Mouse (Mus musculus) heart, embryonic 13.5 days (tissue): ENCODE results near the gene Traf6. TPM values are rescaled to one million over a fixed set of nuclear protein-coding genes. Genes with fewer than 3 reads are reported as not detected.
"Not testable (repeated sequence)": the region's sequence is repeated elsewhere in the genome, so short reads cannot be mapped to it uniquely, and the experiment has no call there.

ENCODE experiments used
- ATAC-seq: fragments of 200-750 bp; cut with Nextera tagmentation; 2 replicates; pipeline ENCODE4 v1.8.0; 2017; ENCODE audit warnings: moderate TSS enrichment; ENCODE audit not compliant: insufficient number of reproducible peaks, low FRiP score, low TSS enrichment; ENCODE audit errors: extremely low read depth
- H3K27ac ChIP-seq: fragments of 300-500 bp; sonication (generic); replicated peaks from 2 replicates; pipeline ENCODE4 v1.5.1; 2015; ENCODE audit warnings: moderate library complexity, mild to moderate bottlenecking, inconsistent platforms
- H3K27me3 ChIP-seq: fragments of 300-500 bp; sonication (generic); replicated peaks from 2 replicates; pipeline ENCODE4 v1.6.1; 2015; ENCODE audit warnings: mild to moderate bottlenecking, inconsistent platforms
- H3K36me3 ChIP-seq: fragments of 300-500 bp; sonication (generic); 2 replicates; pipeline ENCODE4 v1.6.1; 2015; ENCODE audit warnings: mild to moderate bottlenecking, inconsistent platforms
- H3K4me1 ChIP-seq: fragments of 300-500 bp; sonication (generic); 2 replicates; pipeline ENCODE4 v1.6.1; 2015; ENCODE audit warnings: inconsistent platforms
- H3K4me2 ChIP-seq: fragments of 300-500 bp; sonication (generic); 2 replicates; pipeline ENCODE4 v1.6.1; 2015; ENCODE audit warnings: inconsistent platforms, mild to moderate bottlenecking, moderate library complexity
- H3K4me3 ChIP-seq: fragments of 300-500 bp; sonication (generic); 2 replicates; pipeline ENCODE4 v1.5.1; 2015; ENCODE audit warnings: moderate library complexity, mild to moderate bottlenecking, inconsistent platforms
- H3K9ac ChIP-seq: fragments of 300-500 bp; sonication (generic); 2 replicates; pipeline ENCODE4 v1.6.1; 2015; ENCODE audit warnings: inconsistent platforms, mild to moderate bottlenecking, moderate library complexity
- H3K9me3 ChIP-seq: fragments of 300-500 bp; sonication (generic); 2 replicates; pipeline ENCODE4 v1.6.1; 2016; ENCODE audit warnings: inconsistent platforms
- WGBS: fragments of 180-500 bp; shearing (Covaris S2); methylation state at CpG from one replicate; pipeline ENCODE4 v1.1.7; 2015; ENCODE audit warnings: mixed read lengths; 5-methylcytosine and 5-hydroxymethylcytosine counted together
- polyA plus RNA-seq: library from polyadenylated mRNA; unstranded; fragments of >200 nt; fragmentation: Nextera tagmentation; extraction: Ambion mirVana; gene quantifications from 2 replicates; pipeline ENCODE4 v1.2.1, GENCODE M21; 2015

Gene Traf6
- polyA plus RNA-seq, 1 experiment from 2014 or later = 4.8 TPM

- H3K9me3 ChIP-seq = no peaks in the 10 kb centered on the region
- H3K36me3 ChIP-seq = peaks cover 13% of the 10 kb centered on the region
- no peak for ATAC-seq
- 72% methylated on average over 10 of the region's 10 CpGs for WGBS
- peaks cover 6% of the 10 kb centered on the region for H3K4me1 ChIP-seq
- no peak overlapping the region for H3K9ac ChIP-seq
- no peak overlapping the region for H3K27ac ChIP-seq
- H3K4me2 ChIP-seq = no peak overlapping the region
- no peaks in the 10 kb centered on the region for H3K27me3 ChIP-seq
- H3K4me3 ChIP-seq = no peak overlapping the region
Measured at GRCm38 (mm10) chr2:101732777-101733210, 54.6 kb downstream of the Traf6 start.

GRCm38 (mm10) chr2:101733564-101733963 lies 55.3 kb downstream of the Traf6 start:
- Histone ChIP-seq H3K36me3 (peaks cover 13% of the 10 kb centered on the region), H3K4me2 (no peak overlapping the region), H3K9ac (no peak overlapping the region), H3K9me3 (no peaks in the 10 kb centered on the region), H3K4me3 (no peak overlapping the region), H3K4me1 (peaks cover 6% of the 10 kb centered on the region), H3K27me3 (no peaks in the 10 kb centered on the region), H3K27ac (no peak overlapping the region)
- 67% methylated on average over 3 of the region's 3 CpGs for WGBS
- ATAC-seq = no peak

GRCm38 (mm10) chr2:101739914-101740313 lies 61.7 kb downstream of the Traf6 start:
- Histone ChIP-seq H3K9ac (no peak overlapping the region), H3K4me2 (no peak overlapping the region), H3K4me3 (no peak overlapping the region), H3K27ac (no peak overlapping the region), H3K27me3 (no peaks in the 10 kb centered on the region), H3K9me3 (no peaks in the 10 kb centered on the region), H3K4me1 (no peaks in the 10 kb centered on the region), H3K36me3 (0 out of 2 replicates have a peak, but pooled peaks cover 3% of the 10 kb centered on the region)
- WGBS = 57% methylated on average over 5 of the region's 5 CpGs
- no peak for ATAC-seq

- Histone ChIP-seq H3K4me3 (no peak overlapping the region), H3K9me3 (no peaks in the 10 kb centered on the region), H3K4me1 (peaks cover 5% of the 10 kb centered on the region; the same call in 1 of the 2 replicates), H3K27ac (no peak overlapping the region), H3K9ac (no peak overlapping the region), H3K27me3 (no peaks in the 10 kb centered on the region), H3K36me3 (0 out of 2 replicates have a peak, but pooled peaks cover 3% of the 10 kb centered on the region), H3K4me2 (no peak overlapping the region)
- ATAC-seq = no peak
- whole genome bisulfite sequencing = 78% methylated on average over 8 of the region's 8 CpGs
Measured at GRCm38 (mm10) chr2:101741653-101742052, 63.4 kb downstream of the Traf6 start.

GRCm38 (mm10) chr2:101742072-101742860 lies 64.0 kb downstream of the Traf6 start:
- no peak for ATAC-seq
- no peak overlapping the region for H3K9ac ChIP-seq
- no peaks in the 10 kb centered on the region for H3K9me3 ChIP-seq
- no peak overlapping the region for H3K4me2 ChIP-seq
- peaks cover 8% of the 10 kb centered on the region; the same call in 1 of the 2 replicates for H3K4me1 ChIP-seq
- 75% methylated on average over 7 of the region's 7 CpGs for WGBS
- H3K27ac ChIP-seq = no peak overlapping the region
- 0 out of 2 replicates have a peak, but pooled peaks cover 3% of the 10 kb centered on the region for H3K36me3 ChIP-seq
- H3K4me3 ChIP-seq = no peak overlapping the region
- no peaks in the 10 kb centered on the region for H3K27me3 ChIP-seq

- H3K4me1 ChIP-seq = peaks cover 15% of the 10 kb centered on the region
- not testable (repeated sequence) for H3K4me2 ChIP-seq, ATAC-seq, H3K27me3 ChIP-seq, H3K9ac ChIP-seq, H3K4me3 ChIP-seq, H3K9me3 ChIP-seq, H3K36me3 ChIP-seq, H3K27ac ChIP-seq
- WGBS = 79% methylated on average over 2 of the region's 2 CpGs
Measured at GRCm38 (mm10) chr2:101745656-101746055, 67.4 kb downstream of the Traf6 start.

GRCm38 (mm10) chr2:101746537-101746936 lies 68.3 kb downstream of the Traf6 start:
- no peak for ATAC-seq

More at GRCm38 (mm10) chr2:101746537-101746936, 68.3 kb downstream of the Traf6 start:
- 0 out of 2 replicates have a peak, but pooled peaks cover 3% of the 10 kb centered on the region for H3K36me3 ChIP-seq
- H3K27ac ChIP-seq = no peak overlapping the region
- peaks cover 24% of the 10 kb centered on the region for H3K4me1 ChIP-seq
- no peak overlapping the region for H3K4me3 ChIP-seq
- WGBS = 64% methylated on average over 7 of the region's 7 CpGs
- H3K9me3 ChIP-seq = no peaks in the 10 kb centered on the region
- H3K9ac ChIP-seq = no peak overlapping the region
- H3K4me2 ChIP-seq = no peak overlapping the region
- H3K27me3 ChIP-seq = no peaks in the 10 kb centered on the region

Other genes starting within 250 kb of the Traf6 start
- gene Rag2, start 53.7 kb upstream of the Traf6 start, polyA plus RNA-seq = 0.16 TPM in 1 of 2 replicates, not detected in the other
- 0.11 TPM in 1 of 2 replicates, not detected in the other for gene Rag1, start 28.9 kb upstream of the Traf6 start, polyA plus RNA-seq
- gene B230118H07Rik, start 28.9 kb upstream of the Traf6 start, polyA plus RNA-seq = 49.1 and 60.0 TPM in 2 replicates
- 8.9 and 11.1 TPM in 2 replicates for gene Prr5l, start 204.6 kb downstream of the Traf6 start, polyA plus RNA-seq
- 51.3 and 55.9 TPM in 2 replicates for gene Commd9, start 207.8 kb downstream of the Traf6 start, polyA plus RNA-seq